Mouse (Mus musculus): ENCODE measurements around the gene Tdg.
A peak's percentile ranks its signal among the peaks of the same experiment; 100 is the strongest.
"Not testable (repeated sequence)": the region's sequence is repeated elsewhere in the genome, so short reads cannot be mapped to it uniquely, and the experiment has no call there.

Gene Tdg

GRCm38 (mm10) chr10:82629586-82630255 is at the start of gene Tdg:
Gene Tdg (plus strand): TSS chr10:82629828.
- peak; percentile 98 for DNase-seq (ENCODE audit: low read depth)

GRCm38 (mm10) chr10:82589673-82590072 is 40.0 kb upstream of the Tdg start:
- peak; percentile 9 for DNase-seq (ENCODE audit: low read depth)

GRCm38 (mm10) chr10:82594421-82594820 is 35.2 kb upstream of the Tdg start:
- not testable (repeated sequence) for DNase-seq (ENCODE audit: low read depth)

GRCm38 (mm10) chr10:82622235-82622634 is 7.4 kb upstream of the Tdg start:
- peak; percentile 53 for DNase-seq (ENCODE audit: low read depth)

- DNase-seq (ENCODE audit: low read depth), result peak; percentile 96
Observed at GRCm38 (mm10) chr10:82622671-82623552, 6.7 kb upstream of the Tdg start, which contains the start of gene 1190007I07Rik. Gene 1190007I07Rik (minus strand): TSS chr10:82623228.

- DNase-seq (ENCODE audit: low read depth), result not testable (repeated sequence)
Observed at GRCm38 (mm10) chr10:82623553-82623932, 6.1 kb upstream of the Tdg start.

- DNase-seq (ENCODE audit: low read depth), result no peak
Observed at GRCm38 (mm10) chr10:82629111-82629585, 480 bp upstream of the Tdg start.

- peak; percentile 58 for DNase-seq (ENCODE audit: low read depth)
Observed at GRCm38 (mm10) chr10:82630497-82630896, 869 bp downstream of the Tdg start.

- DNase-seq (ENCODE audit: low read depth), result peak; percentile 65
Observed at GRCm38 (mm10) chr10:82631133-82631532, 1.5 kb downstream of the Tdg start.

- DNase-seq (ENCODE audit: low read depth), result peak; percentile 83
Observed at GRCm38 (mm10) chr10:82632496-82633280, 3.1 kb downstream of the Tdg start.

- DNase-seq (ENCODE audit: low read depth), result no peak
Observed at GRCm38 (mm10) chr10:82634348-82634747, 4.7 kb downstream of the Tdg start.

GRCm38 (mm10) chr10:82636321-82636720 is 6.7 kb downstream of the Tdg start:
- no peak for DNase-seq (ENCODE audit: low read depth)

GRCm38 (mm10) chr10:82639032-82639698 is 9.5 kb downstream of the Tdg start:
- DNase-seq (ENCODE audit: low read depth), result no peak

GRCm38 (mm10) chr10:82641481-82641880 is 11.9 kb downstream of the Tdg start:
- no peak for DNase-seq (ENCODE audit: low read depth)

GRCm38 (mm10) chr10:82646083-82646482 is 16.5 kb downstream of the Tdg start:
- DNase-seq (ENCODE audit: low read depth), result no peak

- DNase-seq (ENCODE audit: low read depth), result no peak
Observed at GRCm38 (mm10) chr10:82647205-82647811, 17.7 kb downstream of the Tdg start.

- no peak for DNase-seq (ENCODE audit: low read depth)
Observed at GRCm38 (mm10) chr10:82651221-82651620, 21.6 kb downstream of the Tdg start.

GRCm38 (mm10) chr10:82652625-82653024 is 23.0 kb downstream of the Tdg start:
- DNase-seq (ENCODE audit: low read depth), result no peak

GRCm38 (mm10) chr10:82654581-82654980 is 25.0 kb downstream of the Tdg start:
- no peak for DNase-seq (ENCODE audit: low read depth)

GRCm38 (mm10) chr10:82661820-82662219 is 32.2 kb downstream of the Tdg start:
- no peak for DNase-seq (ENCODE audit: low read depth)

Measured in induced T-regulatory cell, adult 2 months (primary cell).